Mouse (Mus musculus) brain, embryonic 14.5 days (tissue): ENCODE results near the gene Gucy1b1.
A peak's percentile ranks its signal among the peaks of the same experiment; 100 is the strongest.

Source experiments
- CTCF ChIP-seq: fragments of 200-500 bp; IDR thresholded peaks from 2 replicates; pipeline ENCODE4 v1.5.1; 2012; ENCODE audit warnings: inconsistent platforms, mild to moderate bottlenecking, moderate library complexity, borderline replicate concordance; ENCODE audit not compliant: insufficient read depth, insufficient read length; ENCODE audit errors: extremely low read depth
- POLR2A ChIP-seq: fragments of 200-500 bp; IDR thresholded peaks from 2 replicates; pipeline ENCODE4 v1.6.1; 2012; ENCODE audit warnings: mild to moderate bottlenecking, inconsistent platforms, borderline replicate concordance; ENCODE audit not compliant: poor library complexity, insufficient read depth, insufficient read length, severe bottlenecking; ENCODE audit errors: extremely low read depth

DNA sequence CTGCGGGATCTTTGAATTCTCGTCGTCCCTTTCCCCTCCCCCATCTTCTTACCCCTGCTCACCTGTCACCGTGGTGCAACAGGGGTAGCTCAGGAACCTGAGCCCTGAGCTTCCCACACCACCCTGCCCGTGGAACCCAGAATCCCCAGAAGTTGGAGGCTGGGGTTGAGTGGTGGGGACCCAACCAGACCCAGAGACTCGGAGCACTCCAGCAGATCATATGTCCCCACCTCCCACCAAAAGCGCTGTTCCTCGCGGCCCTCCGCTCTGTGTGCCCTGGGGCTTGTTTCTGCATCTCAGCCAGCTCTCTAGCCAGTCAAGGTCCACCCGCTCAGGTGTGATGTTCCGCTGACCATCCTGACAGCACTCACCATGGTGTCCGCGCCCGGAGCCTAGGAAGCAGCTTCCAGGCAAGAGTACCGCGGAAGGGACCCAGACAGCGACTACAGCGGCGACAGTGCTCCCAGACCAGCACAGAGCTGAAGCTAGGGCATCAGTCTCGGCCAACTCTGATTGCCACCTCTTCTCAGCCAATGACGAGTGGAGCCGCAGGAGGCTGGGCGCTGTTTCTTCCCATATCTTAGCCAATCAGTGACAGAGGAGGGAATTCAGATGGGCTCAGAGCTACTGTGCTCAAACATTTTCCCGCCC lies at the start of gene Gucy1b1:
- TF ChIP-seq POLR2A (peak; percentile 26; the same call in 1 of the 2 replicates), CTCF (no peak)
